Mouse (Mus musculus): ENCODE measurements around the gene Gm49486. TPM values are rescaled to one million over a fixed set of nuclear protein-coding genes. Genes with fewer than 3 reads are reported as not detected.
"Not testable (repeated sequence)": the region's sequence is repeated elsewhere in the genome, so short reads cannot be mapped to it uniquely, and the experiment has no call there.

The Gm49486 gene
- polyA plus RNA-seq, 1 experiment, result 1.1 TPM

DNA sequence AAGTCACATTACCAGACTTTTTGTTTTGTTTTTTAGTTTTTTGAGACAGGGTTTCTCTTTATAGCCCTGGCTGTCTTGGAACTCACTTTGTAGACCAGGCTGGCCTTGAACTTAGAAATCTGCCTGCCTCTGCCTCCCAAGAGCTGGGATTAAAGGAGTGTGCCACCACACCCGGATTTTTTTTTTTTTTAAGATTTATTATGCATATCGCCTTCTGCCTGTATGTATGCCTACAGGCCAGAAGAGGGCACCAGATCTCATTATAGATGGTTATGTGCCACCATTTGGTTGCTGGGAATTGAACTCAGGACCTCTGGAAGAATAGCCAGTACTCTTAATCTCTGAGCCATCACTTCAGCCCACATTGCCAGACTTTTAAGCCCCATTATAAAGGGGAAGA, 3.4 kb upstream of the Gm49486 start:
- DNase-seq (ENCODE audit: low spot score), result not testable (repeated sequence)

DNA sequence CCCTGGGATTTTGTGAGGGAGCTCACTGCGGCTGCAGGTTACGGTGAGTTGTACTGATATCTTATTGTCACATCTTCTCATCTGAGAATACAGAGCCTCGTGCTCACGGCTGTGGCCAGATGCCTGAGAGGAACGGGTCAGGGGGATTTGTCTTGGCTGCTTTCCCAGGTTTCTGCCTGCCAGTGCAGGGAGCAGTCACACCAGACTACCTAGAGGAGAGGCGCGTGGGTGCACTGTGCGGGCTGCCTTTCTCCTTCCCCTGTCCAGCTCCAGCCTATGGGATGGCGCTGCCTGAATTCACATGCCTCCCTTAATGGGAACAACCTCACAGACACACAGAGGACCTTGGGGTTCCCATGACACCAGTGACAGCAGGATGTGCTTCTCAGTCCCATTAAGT, 6.1 kb downstream of the Gm49486 start:
- DNase-seq (ENCODE audit: low spot score), result no peak

- no peak for DNase-seq (ENCODE audit: low spot score)
These were observed 8.8 kb downstream of the Gm49486 start for GRCm38 (mm10) chr15:79238036-79238435.

DNA sequence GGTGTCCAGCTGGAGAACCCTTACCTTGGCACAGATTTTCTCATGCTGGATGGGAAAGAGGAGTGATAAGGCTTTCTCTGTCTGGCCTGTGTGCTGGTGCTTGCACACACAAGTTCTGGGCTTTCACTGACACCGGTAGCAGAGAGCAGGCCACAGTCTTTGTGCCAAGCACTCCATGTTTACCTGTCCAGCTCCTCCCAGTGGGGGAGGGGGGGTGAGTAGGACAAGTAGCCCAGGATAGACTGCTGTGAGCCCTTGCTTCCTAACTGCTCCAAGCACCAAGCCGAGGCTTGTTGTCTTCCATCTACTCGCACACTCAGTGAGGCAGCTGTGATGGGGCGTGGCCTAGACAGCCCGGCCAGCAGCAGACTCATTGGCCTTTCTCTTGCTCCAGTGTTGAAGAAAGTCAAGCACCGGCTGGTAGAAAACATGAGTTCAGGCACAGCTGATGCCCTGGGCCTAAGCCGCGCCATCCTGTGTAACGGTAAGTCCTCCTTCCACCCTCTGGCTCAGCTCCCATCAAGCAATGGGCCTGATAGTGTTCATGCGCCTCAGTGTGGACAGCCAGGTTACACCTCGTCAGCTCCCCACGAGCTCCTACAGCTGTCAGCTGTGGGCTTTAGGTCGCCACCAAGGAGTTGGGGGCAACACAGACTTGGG, 13.5 kb downstream of the Gm49486 start:
- DNase-seq (ENCODE audit: low spot score), result no peak

GRCm38 (mm10) chr15:79243234-79244042, 14.2 kb downstream of the Gm49486 start:
- DNase-seq (ENCODE audit: low spot score), result peak; percentile 87

GRCm38 (mm10) chr15:79244071-79244893, 15.1 kb downstream of the Gm49486 start:
- DNase-seq (ENCODE audit: low spot score), result no peak

DNA sequence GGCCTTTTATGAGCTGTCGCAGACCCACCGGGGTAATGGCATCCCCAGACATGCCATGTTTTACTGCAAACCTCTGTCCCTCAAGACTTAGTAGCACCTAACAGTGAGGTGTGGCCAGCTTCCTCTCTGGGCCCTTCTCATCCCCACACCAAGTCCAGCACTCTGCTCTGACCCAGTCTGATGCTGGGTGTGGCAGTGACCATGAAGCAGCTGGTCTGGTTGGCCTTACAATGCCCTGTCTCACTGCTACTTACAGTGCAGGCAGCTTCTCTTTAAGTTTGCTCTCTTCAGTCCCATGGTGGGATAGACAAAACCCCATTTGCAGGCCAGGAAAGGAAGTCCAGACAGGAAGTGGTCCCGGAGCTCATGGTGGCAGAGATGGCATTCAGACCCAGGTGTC, 16.1 kb downstream of the Gm49486 start:
- DNase-seq (ENCODE audit: low spot score), result no peak

DNA sequence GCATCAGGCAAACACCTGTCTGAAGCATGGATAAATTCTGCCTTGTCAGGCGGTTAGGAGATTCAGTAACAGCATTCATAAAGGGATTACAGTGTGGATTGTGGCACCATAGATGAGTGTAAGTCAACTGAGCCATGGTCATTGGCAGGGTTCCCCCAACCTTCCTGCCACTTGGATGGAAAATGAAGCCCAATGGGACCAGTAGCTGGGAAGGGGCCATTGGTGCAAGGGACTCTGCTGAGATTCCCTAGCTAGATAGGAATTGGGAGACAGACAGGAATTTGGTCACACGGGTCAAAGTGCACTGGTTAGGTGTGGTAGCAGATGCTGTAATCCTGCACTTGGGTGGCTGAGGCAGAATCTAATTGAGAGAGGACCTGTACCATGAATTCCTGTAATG, 21.0 kb downstream of the Gm49486 start:
- no peak for DNase-seq (ENCODE audit: low spot score)

DNA sequence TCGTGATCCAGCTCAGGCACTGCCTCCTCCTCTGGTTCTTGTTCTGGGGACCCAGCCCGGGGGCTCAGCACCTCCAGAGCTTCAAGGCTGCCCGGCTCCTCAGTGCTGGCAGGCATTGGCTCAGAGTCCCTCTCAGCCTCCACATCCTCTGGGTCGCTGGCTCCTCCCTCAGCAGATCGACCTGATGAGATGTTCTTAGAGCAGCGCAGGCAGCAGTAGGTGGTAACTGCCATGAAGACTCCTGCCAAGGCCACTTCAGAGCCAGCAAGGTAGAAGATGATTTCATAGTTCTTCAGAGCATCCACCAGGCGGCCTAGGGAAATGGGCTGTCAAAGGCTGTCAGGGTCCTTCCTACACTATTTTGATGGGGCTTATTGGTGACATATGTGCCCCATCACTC, 22.0 kb downstream of the Gm49486 start:
- DNase-seq (ENCODE audit: low spot score), result no peak

- DNase-seq (ENCODE audit: low spot score), result no peak
These were observed 22.7 kb downstream of the Gm49486 start for GRCm38 (mm10) chr15:79251781-79252491.

DNA sequence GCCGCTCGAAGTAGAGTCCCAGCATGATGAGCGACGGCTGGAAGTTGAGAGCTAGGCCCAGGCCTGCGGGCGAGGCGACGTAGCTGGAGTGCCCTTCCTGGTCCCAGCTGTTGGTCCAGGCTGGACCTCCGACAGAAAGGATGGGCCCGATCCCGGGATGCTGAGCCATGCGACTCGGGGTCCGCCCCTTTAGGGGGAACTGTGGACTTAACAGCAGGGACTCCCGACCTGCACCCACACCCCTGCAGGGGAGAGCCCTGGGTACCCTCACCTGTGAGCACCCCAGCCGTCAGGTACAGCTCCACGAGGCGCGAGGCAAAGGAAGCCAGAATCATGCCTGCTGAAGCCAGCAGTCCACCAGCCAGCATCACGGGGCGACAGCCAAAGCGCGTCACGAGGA, 23.4 kb downstream of the Gm49486 start:
- no peak for DNase-seq (ENCODE audit: low spot score)

GRCm38 (mm10) chr15:79254661-79255060, 25.5 kb downstream of the Gm49486 start, which contains the start of gene Slc16a8:
Gene Slc16a8 (minus strand): TSS chr15:79254761.
- DNase-seq (ENCODE audit: low spot score), result no peak

DNA sequence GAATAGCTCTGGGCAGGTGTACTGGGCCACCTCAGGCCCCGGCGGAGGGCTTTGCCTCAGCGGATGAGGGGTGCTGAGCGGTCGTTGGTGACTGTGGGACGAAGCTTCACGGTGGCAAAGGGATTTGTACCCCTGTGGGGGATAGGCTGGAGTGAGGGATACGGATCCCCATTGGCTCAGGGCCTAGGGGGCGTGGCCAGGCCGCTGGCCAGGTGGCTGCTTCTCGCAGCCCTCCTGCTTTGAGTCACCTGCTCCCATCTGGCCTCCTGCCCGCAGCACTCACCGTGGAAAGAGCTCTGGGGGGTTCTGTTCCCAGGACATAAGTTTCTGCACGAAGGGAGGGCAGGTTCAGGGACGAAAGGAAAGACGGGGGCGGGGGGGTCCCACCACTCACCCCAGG, 29.3 kb downstream of the Gm49486 start:
- DNase-seq (ENCODE audit: low spot score), result no peak

GRCm38 (mm10) chr15:79261095-79261725, 32.0 kb downstream of the Gm49486 start:
- no peak for DNase-seq (ENCODE audit: low spot score)

DNA sequence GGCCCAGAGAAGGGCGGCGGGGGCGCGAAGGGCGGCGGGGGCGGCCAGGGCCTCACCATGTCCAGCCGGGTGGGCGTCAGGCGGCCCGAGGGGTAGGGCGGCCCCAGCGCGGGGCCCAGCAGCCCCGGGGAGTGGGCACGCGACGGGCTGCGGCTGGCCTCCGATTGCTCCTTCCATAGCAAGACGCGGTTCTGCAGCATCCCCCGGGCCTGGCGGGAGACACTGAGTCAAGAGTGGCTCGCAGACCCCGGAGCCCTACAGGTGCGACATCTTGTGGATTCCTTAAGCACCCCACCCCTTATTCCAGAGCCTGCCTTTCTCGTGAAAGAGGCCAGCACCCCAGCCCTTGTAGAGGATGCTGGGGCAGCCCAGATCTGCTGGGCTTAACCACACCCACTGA, 32.6 kb downstream of the Gm49486 start:
- no peak for DNase-seq (ENCODE audit: low spot score)

- DNase-seq (ENCODE audit: low spot score), result no peak
These were observed 33.2 kb downstream of the Gm49486 start for GRCm38 (mm10) chr15:79262375-79262774.

DNA sequence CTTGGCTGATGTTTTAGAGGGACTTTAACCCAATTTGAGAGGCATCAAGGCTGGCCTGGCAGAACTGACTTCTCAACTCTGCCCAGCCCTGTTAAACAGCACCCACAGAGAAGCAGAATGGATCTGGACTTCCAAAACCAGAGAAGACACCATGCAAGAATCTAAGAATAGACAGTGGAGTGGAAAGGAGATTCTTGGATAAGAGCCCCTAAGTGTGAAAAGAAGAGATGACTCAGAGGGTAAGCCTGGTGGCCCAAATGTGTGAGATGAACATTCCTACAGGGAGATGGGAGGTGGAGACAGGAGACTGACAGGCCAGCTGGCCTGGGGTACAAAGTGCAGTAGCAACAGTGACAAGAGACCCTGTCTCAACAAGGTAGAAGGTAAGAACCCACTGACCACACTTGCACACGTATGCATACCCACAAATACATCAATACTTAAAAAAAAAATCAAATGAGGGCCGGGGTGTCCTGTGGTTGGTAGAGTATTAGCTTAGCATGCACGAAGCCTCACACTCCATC, 33.7 kb downstream of the Gm49486 start:
- no peak for DNase-seq (ENCODE audit: low spot score)

DNA sequence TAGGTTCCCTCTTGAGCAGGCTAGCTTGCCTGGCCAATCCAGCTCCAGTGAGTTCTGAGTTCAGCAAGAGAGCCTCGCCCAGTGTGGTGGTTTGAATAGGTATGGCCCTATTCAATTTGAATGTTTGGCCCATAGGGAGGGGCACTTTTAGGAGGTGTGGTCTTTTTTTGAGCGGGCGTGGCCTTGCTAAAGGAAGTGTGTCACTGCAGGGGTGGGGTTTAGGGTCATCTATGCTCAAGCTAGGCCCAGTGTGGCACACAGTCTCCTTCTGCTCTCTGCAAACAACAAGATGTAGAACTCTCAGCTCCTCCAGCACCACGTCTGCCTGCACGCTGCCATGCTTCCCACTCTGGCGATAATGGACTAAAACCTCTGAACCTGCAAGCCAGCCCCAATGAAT, 34.5 kb downstream of the Gm49486 start:
- DNase-seq (ENCODE audit: low spot score), result no peak

DNA sequence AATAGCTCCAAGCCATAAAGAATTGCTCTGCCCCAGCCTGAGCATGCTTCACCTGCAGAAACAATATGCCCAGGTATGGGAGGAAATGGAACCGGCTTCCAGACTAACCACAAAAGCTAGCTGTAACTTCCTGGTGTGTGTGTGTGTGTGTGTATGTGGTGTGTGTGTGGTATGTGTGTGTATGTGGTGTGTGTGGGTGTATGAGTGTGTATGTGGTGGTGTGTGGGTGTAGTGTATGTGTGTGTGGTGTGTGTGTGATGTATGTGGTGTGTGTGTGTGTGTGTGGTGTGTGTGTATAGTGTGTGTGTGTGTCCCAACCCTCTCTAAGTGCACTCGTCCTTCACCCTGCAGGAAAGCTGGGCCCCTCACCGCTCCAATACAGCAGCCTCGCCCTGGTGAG, 36.2 kb downstream of the Gm49486 start:
- DNase-seq (ENCODE audit: low spot score), result no peak

DNA sequence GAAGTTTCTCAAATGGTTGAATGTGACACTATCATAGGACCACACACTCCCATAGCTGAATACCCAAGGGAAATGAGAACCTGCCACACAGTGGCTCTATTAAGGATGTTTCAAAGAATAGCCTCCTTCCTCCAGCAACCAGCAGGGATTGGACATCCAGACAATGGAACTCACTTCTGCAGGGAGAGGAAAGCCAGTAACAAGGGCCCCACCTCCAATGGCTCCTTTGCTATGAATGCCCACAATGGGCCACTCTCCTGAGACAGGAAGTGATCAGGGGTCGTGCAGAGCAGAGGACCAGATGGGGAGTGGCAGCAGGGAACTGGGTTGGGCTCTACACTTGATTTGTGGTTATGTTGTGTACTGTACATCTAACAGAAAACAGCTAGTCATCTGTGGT, 39.3 kb downstream of the Gm49486 start:
- DNase-seq (ENCODE audit: low spot score), result no peak

All from urinary bladder, adult 2 months (tissue).